Mouse (Mus musculus): ENCODE results near the gene Tfam.

Gene Tfam

GRCm38 (mm10) chr10:71223101-71223500, 15.0 kb downstream of the Tfam start:
- no peak for DNase-seq (ENCODE audit: low read depth)

GRCm38 (mm10) chr10:71222639-71223038, 15.4 kb downstream of the Tfam start:
- DNase-seq (ENCODE audit: low read depth) = no peak

GRCm38 (mm10) chr10:71218228-71218892, 19.7 kb downstream of the Tfam start:
- peak; percentile 94 for DNase-seq (ENCODE audit: low read depth)

- DNase-seq (ENCODE audit: low read depth) = no peak
These were observed 22.1 kb downstream of the Tfam start for GRCm38 (mm10) chr10:71215996-71216395.

GRCm38 (mm10) chr10:71201512-71201911, 36.6 kb downstream of the Tfam start:
- no peak for DNase-seq (ENCODE audit: low read depth)

GRCm38 (mm10) chr10:71200964-71201363, 37.1 kb downstream of the Tfam start:
- DNase-seq (ENCODE audit: low read depth) = peak; percentile 33

- DNase-seq (ENCODE audit: low read depth) = peak; percentile 55
These were observed 39.4 kb downstream of the Tfam start for GRCm38 (mm10) chr10:71198676-71199075.

- no peak for DNase-seq (ENCODE audit: low read depth)
These were observed 40.9 kb downstream of the Tfam start for GRCm38 (mm10) chr10:71197036-71197785.

GRCm38 (mm10) chr10:71195501-71195900, 42.6 kb downstream of the Tfam start:
- no peak for DNase-seq (ENCODE audit: low read depth)

GRCm38 (mm10) chr10:71194713-71195112, 43.4 kb downstream of the Tfam start:
- no peak for DNase-seq (ENCODE audit: low read depth)

- DNase-seq (ENCODE audit: low read depth) = no peak
These were observed 44.8 kb downstream of the Tfam start for GRCm38 (mm10) chr10:71193319-71193718.

GRCm38 (mm10) chr10:71192886-71193285, 45.2 kb downstream of the Tfam start:
- DNase-seq (ENCODE audit: low read depth) = peak; percentile 81

- DNase-seq (ENCODE audit: low read depth) = no peak
These were observed 49.4 kb downstream of the Tfam start for GRCm38 (mm10) chr10:71188681-71189080.

- DNase-seq (ENCODE audit: low read depth) = peak; percentile 88
These were observed 53.0 kb downstream of the Tfam start for GRCm38 (mm10) chr10:71185059-71185458.

- peak; percentile 62 for DNase-seq (ENCODE audit: low read depth)
These were observed 54.6 kb downstream of the Tfam start for GRCm38 (mm10) chr10:71183339-71184031.

- DNase-seq (ENCODE audit: low read depth) = no peak
These were observed 56.1 kb downstream of the Tfam start for GRCm38 (mm10) chr10:71181931-71182330.

- DNase-seq (ENCODE audit: low read depth) = no peak
These were observed 57.0 kb downstream of the Tfam start for GRCm38 (mm10) chr10:71181091-71181490.

GRCm38 (mm10) chr10:71180057-71180456, 58.0 kb downstream of the Tfam start:
- no peak for DNase-seq (ENCODE audit: low read depth)

GRCm38 (mm10) chr10:71177201-71177600, 60.9 kb downstream of the Tfam start:
- no peak for DNase-seq (ENCODE audit: low read depth)

GRCm38 (mm10) chr10:71176341-71176740, 61.7 kb downstream of the Tfam start:
- no peak for DNase-seq (ENCODE audit: low read depth)
